Mouse (Mus musculus): Measurements from ENCODE around the gene Nphs1.

The Nphs1 gene

DNA sequence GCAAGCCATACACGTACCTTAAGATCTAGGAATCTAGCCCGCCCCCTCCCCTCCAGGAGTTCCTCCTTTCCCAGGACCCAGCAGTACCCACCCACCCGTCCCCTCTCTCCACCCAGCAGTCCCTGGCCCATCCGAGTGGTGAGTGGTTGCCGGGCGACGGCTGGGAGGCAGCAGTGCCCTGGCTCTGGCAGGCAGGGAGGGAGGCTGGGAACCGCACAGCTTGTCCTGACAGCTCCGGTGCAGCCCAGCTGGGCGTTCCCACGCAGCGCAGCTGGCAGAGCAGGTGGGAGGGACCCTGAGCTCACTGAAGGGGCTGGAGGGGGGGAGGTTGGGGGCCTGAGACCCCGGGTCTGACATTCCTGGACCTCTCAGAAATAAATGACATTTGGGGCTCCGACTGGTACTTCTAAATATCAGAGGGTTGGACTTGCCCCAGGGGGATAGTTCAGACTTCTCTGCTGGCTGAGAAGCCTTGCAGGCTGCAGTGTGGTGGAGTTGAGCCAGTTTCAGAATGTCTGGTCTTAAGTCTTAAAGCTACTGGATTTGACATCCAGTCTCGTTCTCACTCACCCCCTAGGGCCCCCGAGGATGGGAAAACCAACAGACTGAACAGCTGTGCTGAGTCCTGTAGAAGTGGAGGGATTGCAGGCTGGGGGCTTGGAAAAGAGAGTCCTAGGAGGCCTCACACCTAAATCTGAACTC lies at the start of gene Nphs1, which contains the start of gene Kirrel2:
Gene Nphs1 (plus strand): TSS at position 687 of the 702 bp plus-strand sequence.
Gene Kirrel2 (minus strand): TSS at position 62 of the 702 bp plus-strand sequence.
- DNase-seq (ENCODE audit: low spot score): no peak

GRCm38 (mm10) chr7:30408639-30409038 lies 49.5 kb upstream of the Nphs1 start:
- DNase-seq (ENCODE audit: low spot score): no peak

DNA sequence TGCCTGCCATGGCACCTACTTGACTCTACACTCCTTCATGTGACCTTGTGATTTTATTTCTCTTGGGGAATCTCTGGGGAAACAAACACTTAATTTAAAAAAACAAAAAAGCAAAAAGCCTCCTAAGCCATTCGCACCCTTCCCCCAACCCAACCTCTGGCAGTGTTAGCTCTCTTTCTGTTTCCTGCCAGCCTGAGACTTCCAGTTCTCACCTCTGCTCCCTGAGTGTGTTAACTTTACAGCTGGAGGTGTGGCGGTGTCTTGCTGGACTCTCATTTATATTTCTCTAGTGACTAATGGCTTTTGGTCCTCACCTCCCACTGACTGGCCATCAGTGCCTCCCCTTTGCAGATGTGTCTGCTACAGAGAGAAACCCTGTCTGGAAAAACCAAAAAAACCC lies 48.3 kb upstream of the Nphs1 start:
- DNase-seq (ENCODE audit: low spot score): no peak

- DNase-seq (ENCODE audit: low spot score): no peak
Observed at GRCm38 (mm10) chr7:30411023-30411422, 47.1 kb upstream of the Nphs1 start.

- no peak for DNase-seq (ENCODE audit: low spot score)
Observed at GRCm38 (mm10) chr7:30412735-30413147, 45.4 kb upstream of the Nphs1 start.

DNA sequence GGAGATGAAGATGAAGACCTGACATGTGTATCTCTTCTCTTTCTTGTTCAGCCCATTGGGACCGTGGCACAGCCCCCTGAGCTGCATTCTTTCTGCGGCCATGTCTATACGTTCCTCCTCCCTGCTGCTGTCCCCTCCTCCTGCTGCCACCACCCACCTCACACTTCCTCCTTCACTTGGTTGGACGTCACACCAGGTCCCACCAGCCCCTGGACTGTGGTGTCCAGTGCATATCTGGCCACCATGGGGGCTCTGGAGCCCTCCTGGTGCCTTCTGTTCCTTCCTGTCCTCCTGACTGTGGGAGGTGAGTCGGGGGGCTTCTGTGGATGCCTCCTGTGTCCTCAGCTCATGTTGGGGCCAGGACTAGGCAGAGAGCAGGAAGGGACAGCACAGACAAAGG lies 44.5 kb upstream of the Nphs1 start, which contains the start of gene Tyrobp:
Gene Tyrobp (plus strand): TSS at position 165 of the 400 bp plus-strand sequence.
- DNase-seq (ENCODE audit: low spot score): no peak

DNA sequence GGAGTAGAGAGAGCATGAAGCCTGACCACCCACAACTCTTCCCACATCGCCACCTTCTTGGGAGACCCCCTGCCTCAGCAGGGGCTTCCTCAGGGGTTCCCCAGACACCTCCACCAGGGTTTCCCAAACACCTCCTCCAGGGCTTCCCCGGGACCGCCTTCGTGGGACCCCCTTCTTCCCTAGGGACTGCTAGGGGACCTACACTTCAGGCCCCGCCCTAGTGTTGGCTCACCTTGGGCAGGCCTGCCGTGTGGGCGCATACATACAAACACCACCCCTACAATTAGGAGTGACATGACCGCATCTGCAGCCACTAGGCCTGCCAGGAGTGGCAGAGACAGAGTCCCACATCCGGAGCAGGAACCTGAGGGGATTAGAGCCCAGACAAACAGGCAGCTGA lies 40.3 kb upstream of the Nphs1 start:
- no peak for DNase-seq (ENCODE audit: low spot score)

DNA sequence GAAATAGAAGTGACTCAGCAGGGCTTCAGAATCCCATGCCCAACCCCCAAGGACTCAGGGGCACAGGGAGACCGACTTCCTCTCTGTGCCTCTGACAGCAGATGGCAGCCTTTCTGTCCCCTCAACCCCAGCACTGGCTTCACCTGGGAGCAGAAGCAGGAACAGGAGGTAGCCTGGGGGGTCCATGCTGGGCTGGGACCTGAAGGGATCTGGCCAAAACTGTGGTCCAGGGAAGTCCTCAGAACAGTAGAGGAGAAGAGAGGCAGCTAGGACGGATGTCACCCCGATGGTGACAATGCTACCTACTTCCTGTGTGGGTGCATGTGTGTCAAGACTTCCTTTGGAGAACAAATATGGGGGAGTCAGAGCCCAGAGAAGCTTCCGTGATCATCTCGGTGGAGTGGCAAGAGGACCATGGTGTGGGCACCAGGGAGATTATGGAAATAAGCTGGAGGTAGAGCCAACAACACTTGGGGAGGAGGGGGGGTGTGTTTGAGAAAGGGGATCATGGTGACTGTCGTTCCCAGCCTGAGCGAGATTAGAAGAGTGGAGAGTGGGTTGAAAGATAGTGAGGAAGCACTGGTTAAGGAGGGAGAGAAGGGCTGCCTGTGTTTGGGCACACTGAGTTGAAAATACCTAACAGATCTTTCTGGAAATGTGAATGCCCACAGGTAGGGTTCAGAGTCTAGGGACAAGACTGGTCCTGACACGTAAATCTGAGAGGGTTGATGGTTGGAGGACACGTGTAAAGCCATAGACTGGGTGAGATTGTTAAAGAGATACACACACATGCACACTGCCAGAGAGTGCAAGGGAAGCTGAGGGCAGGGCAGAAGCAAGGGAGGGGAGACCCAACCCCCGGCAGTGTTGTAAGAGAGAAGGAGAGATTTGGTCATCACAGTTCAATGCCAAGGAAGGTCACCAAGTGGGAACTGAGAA lies 38.3 kb upstream of the Nphs1 start, which contains the start of gene Hcst:
Gene Hcst (minus strand): TSS at position 294 of the 939 bp plus-strand sequence.
- DNase-seq (ENCODE audit: low spot score): no peak

GRCm38 (mm10) chr7:30420673-30421072 lies 37.4 kb upstream of the Nphs1 start:
- DNase-seq (ENCODE audit: low spot score): no peak

GRCm38 (mm10) chr7:30421175-30421889 lies 36.8 kb upstream of the Nphs1 start, which contains the start of gene Nfkbid:
Nfkbid (plus strand) TSS chr7:30421732.
- peak; percentile 63 for DNase-seq (ENCODE audit: low spot score)

DNA sequence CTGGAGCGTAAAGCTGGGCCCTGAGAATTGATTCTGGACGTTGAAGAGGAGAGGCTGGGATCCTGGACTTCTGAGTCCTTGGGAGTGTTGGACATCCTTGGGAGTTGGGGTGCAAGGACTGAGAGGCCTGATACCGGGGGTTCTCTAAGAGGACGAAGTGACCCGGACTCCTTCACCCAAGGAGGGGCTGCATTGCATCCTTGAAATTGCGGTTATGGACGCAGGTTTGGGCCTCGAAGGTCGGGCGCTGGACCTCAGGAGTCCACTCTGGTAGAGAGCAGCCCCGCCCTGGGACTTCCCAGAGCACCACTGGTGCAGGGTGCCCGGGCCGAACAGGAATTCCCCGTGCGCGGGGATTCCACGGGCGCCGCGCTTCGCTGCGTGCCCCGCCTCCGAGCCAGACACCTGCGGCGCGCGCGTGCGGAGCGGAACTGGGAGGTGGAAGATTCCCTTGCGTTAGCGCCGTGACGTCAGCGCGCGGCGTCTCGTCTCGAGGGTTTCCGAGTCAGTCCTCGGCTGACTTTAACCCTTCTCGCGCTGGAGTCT lies 36.2 kb upstream of the Nphs1 start:
- DNase-seq (ENCODE audit: low spot score): peak; percentile 90

GRCm38 (mm10) chr7:30422560-30422959 lies 35.6 kb upstream of the Nphs1 start:
- DNase-seq (ENCODE audit: low spot score): no peak

- DNase-seq (ENCODE audit: low spot score): no peak
Observed at GRCm38 (mm10) chr7:30423071-30423641, 35.0 kb upstream of the Nphs1 start.

GRCm38 (mm10) chr7:30429327-30429726 lies 28.8 kb upstream of the Nphs1 start:
- no peak for DNase-seq (ENCODE audit: low spot score)

GRCm38 (mm10) chr7:30430191-30430590 lies 27.9 kb upstream of the Nphs1 start:
- DNase-seq (ENCODE audit: low spot score): no peak

DNA sequence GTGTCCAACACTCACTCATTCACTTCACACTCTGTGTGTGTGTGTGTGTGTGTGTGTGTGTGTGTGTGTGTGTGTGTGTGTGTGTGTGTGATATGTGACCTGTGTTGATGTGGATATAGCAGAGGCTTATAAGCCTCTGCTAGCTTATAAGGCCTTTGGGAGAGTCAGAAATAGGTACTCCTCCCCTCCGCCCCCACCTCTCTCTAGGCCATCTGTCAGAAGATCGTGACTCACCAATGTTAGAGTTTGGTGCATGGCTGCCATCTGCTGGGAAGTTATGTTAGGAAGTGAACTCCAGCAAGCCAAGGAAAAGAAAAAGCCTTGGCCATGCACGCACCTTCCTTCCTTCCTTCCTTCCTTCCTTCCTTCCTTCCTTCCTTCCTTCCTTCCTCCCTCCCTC lies 26.3 kb upstream of the Nphs1 start:
- peak; percentile 66 for DNase-seq (ENCODE audit: low spot score)

DNA sequence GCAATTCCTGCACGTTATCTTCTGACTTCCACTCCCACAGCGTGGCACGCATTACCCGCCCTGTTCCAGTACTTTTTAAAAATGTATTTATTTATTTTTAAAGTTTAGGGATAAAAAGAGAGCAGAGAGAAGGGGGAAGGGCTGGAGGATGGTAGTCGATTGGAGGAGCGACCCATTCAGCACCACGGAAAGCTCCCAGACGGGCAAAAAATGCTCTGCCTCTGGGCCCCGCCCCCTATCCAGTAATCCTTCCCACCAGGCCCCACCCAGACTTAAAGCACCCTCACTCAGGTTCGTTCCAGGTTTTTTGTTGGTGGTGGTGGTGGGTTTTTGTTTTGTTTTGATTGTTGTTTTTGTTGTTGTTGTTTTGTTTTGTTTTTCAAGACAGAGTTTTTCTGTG lies 23.9 kb upstream of the Nphs1 start:
- DNase-seq (ENCODE audit: low spot score): peak; percentile 61

- DNase-seq (ENCODE audit: low spot score): no peak
Observed at GRCm38 (mm10) chr7:30434701-30435100, 23.4 kb upstream of the Nphs1 start.

GRCm38 (mm10) chr7:30435156-30435555 lies 23.0 kb upstream of the Nphs1 start:
- DNase-seq (ENCODE audit: low spot score): no peak

DNA sequence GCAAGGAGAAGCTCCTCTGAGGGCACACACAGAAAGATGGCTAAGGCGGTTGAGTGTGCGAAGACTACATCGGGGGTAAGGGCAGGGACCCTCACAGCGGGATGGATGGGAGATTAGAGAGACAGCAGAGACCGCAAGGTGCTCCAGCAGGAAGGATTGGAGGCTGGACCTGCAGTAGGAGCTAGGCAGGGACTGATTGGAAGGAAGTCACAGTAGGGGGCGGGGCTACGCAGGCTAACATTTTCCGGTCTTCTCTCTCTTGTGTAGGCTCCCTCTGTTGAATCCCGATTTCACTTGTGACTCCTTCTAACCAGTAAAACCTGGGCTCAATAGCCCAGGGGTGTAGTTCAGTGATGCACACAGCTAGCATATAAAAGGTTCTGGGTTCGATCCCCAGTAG lies 21.2 kb upstream of the Nphs1 start:
- DNase-seq (ENCODE audit: low spot score): no peak

DNA sequence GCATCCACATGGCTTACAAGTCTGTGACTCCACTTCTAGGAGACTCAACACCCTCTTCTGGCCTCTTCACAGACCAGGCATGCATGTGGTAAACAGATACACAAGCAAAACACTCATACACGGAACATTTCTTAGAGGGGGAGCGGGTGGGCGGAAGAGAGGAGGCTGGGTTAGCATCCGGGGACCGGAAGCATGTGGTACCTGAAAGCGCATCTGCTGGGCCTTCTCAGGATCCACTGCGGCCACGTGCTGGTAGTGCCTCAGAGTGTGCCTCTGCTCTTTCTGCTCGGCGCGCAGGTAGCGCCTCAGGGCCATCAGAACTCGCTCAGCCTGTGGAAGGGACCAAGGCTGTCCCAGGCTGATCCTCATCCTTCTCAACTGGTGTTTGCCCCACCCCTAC lies 18.4 kb upstream of the Nphs1 start:
- DNase-seq (ENCODE audit: low spot score): no peak
